Mouse (Mus musculus) stomach, embryonic 14.5 days (tissue): ENCODE measurements around the gene Kdm6b. TPM values are rescaled to one million over a fixed set of nuclear protein-coding genes. Genes with fewer than 3 reads are reported as not detected.

ENCODE experiments used
- ATAC-seq: fragments of 200-750 bp; cut with Nextera tagmentation; 2 replicates; pipeline ENCODE4 v1.8.0; 2017; ENCODE audit warnings: low read depth, moderate TSS enrichment; ENCODE audit not compliant: insufficient number of reproducible peaks, insufficient read depth, low FRiP score
- H3K27ac ChIP-seq: fragments of 300-500 bp; sonication (generic); 2 replicates; pipeline ENCODE4 v1.5.1; 2014; ENCODE audit warnings: mild to moderate bottlenecking, low read length, moderate library complexity, mixed read lengths
- H3K27me3 ChIP-seq: fragments of 300-500 bp; sonication (generic); 2 replicates; pipeline ENCODE4 v1.6.1; 2014; ENCODE audit warnings: low read length, control low read depth, mixed read lengths; ENCODE audit not compliant: control insufficient read depth, insufficient read depth
- H3K36me3 ChIP-seq: fragments of 300-500 bp; sonication (generic); 2 replicates; pipeline ENCODE4 v1.6.1; 2014; ENCODE audit warnings: mild to moderate bottlenecking, control low read depth, low read length, moderate library complexity, mixed read lengths; ENCODE audit not compliant: control insufficient read depth, insufficient read depth
- H3K4me1 ChIP-seq: fragments of 300-500 bp; sonication (generic); 2 replicates; pipeline ENCODE4 v1.6.1; 2014; ENCODE audit warnings: low read length, control low read depth, mixed read lengths; ENCODE audit not compliant: control insufficient read depth, insufficient read depth
- H3K4me2 ChIP-seq: fragments of 300-500 bp; sonication (generic); replicated peaks from 2 replicates; pipeline ENCODE4 v1.6.1; 2014; ENCODE audit warnings: low read depth, low read length, control low read depth
- H3K4me3 ChIP-seq: fragments of 300-500 bp; sonication (generic); 2 replicates; pipeline ENCODE4 v1.5.1; 2014; ENCODE audit warnings: low read depth, low read length, control low read depth
- H3K9ac ChIP-seq: fragments of 300-500 bp; sonication (generic); replicated peaks from 2 replicates; pipeline ENCODE4 v1.6.1; 2014; ENCODE audit warnings: low read depth, mild to moderate bottlenecking, control low read depth, low read length, moderate library complexity, mixed read lengths
- H3K9me3 ChIP-seq: fragments of 300-500 bp; sonication (generic); 2 replicates; pipeline ENCODE4 v1.6.1; 2016; ENCODE audit warnings: low read depth, low read length, control low read depth; ENCODE audit not compliant: control insufficient read depth
- WGBS: fragments of 180-500 bp; shearing (Covaris S2); extraction: QIAGEN DNeasy Blood & Tissue Kit; methylation state at CpG from one replicate; pipeline ENCODE4 v1.1.7; 2014; 5-methylcytosine and 5-hydroxymethylcytosine counted together
- polyA plus RNA-seq: library from polyadenylated mRNA; unstranded; fragments of >200 nt; fragmentation: Nextera tagmentation; extraction: Ambion mirVana; gene quantifications from 2 replicates; pipeline ENCODE4 v1.2.1, GENCODE M21; 2014

Gene Kdm6b
- polyA plus RNA-seq, 1 experiment from 2014 or later: 34.3 TPM

GRCm38 (mm10) chr11:69422842-69423241 is 9.4 kb upstream of the Kdm6b start:
- H3K4me3 ChIP-seq: no peak overlapping the region
- no peaks in the 10 kb centered on the region for H3K27me3 ChIP-seq
- H3K4me1 ChIP-seq: peaks cover 14% of the 10 kb centered on the region; the same call in 1 of the 2 replicates
- H3K4me2 ChIP-seq: no peak overlapping the region
- no peak overlapping the region for H3K27ac ChIP-seq
- H3K36me3 ChIP-seq: no peaks in the 10 kb centered on the region
- WGBS: 92% methylated on average over 10 of the region's 10 CpGs
- no peak overlapping the region for H3K9ac ChIP-seq
- no peak for ATAC-seq
- no peaks in the 10 kb centered on the region for H3K9me3 ChIP-seq

- no peak for ATAC-seq
- Histone ChIP-seq H3K4me2 (no peak overlapping the region), H3K4me1 (peaks cover 22% of the 10 kb centered on the region; the same call in 1 of the 2 replicates), H3K4me3 (no peak overlapping the region), H3K36me3 (no peaks in the 10 kb centered on the region), H3K27ac (no peak overlapping the region), H3K27me3 (no peaks in the 10 kb centered on the region), H3K9ac (no peak overlapping the region), H3K9me3 (no peaks in the 10 kb centered on the region)
- 19% methylated on average over 25 of the region's 25 CpGs for WGBS
Observed at GRCm38 (mm10) chr11:69421131-69421977, 7.9 kb upstream of the Kdm6b start.

- Histone ChIP-seq H3K9me3 (no peaks in the 10 kb centered on the region), H3K4me3 (peak overlapping the region; percentile 82), H3K27ac (no peak overlapping the region), H3K36me3 (no peaks in the 10 kb centered on the region), H3K27me3 (no peaks in the 10 kb centered on the region), H3K4me2 (peak overlapping the region; percentile 99), H3K9ac (no peak overlapping the region), H3K4me1 (peaks cover 22% of the 10 kb centered on the region; the same call in 1 of the 2 replicates)
- 14% methylated on average over 10 of the region's 10 CpGs for WGBS
- no peak for ATAC-seq
Observed at GRCm38 (mm10) chr11:69420554-69421000, 7.1 kb upstream of the Kdm6b start.

GRCm38 (mm10) chr11:69419813-69420553 is 6.5 kb upstream of the Kdm6b start:
- peak overlapping the region; percentile 34 for H3K9ac ChIP-seq
- H3K27me3 ChIP-seq: no peaks in the 10 kb centered on the region
- H3K4me2 ChIP-seq: peak overlapping the region; percentile 99
- under 1% methylated on average over 31 of the region's 31 CpGs for WGBS
- H3K27ac ChIP-seq: peak overlapping the region; percentile 99
- no peaks in the 10 kb centered on the region for H3K36me3 ChIP-seq
- peaks cover 22% of the 10 kb centered on the region; the same call in 1 of the 2 replicates for H3K4me1 ChIP-seq
- H3K4me3 ChIP-seq: peak overlapping the region; percentile 82
- ATAC-seq: no peak
- no peaks in the 10 kb centered on the region for H3K9me3 ChIP-seq

GRCm38 (mm10) chr11:69419443-69419812 is 6.0 kb upstream of the Kdm6b start:
- H3K4me1 ChIP-seq: peaks cover 24% of the 10 kb centered on the region
- no peak for ATAC-seq
- H3K9me3 ChIP-seq: no peaks in the 10 kb centered on the region

GRCm38 (mm10) chr11:69418481-69419442 is 5.3 kb upstream of the Kdm6b start:
- Histone ChIP-seq H3K9me3 (no peaks in the 10 kb centered on the region), H3K9ac (peak overlapping the region; percentile 67), H3K4me3 (peak overlapping the region; percentile 82), H3K4me2 (peak overlapping the region; percentile 99), H3K27ac (peak overlapping the region; percentile 99), H3K36me3 (no peaks in the 10 kb centered on the region; the same call in 1 of the 2 replicates), H3K4me1 (peaks cover 31% of the 10 kb centered on the region), H3K27me3 (no peaks in the 10 kb centered on the region)
- peak; percentile 90 for ATAC-seq
- WGBS: under 1% methylated on average over 45 of the region's 45 CpGs

More at GRCm38 (mm10) chr11:69419443-69419812, 6.0 kb upstream of the Kdm6b start:
- Histone ChIP-seq H3K4me2 (peak overlapping the region; percentile 99), H3K27me3 (no peaks in the 10 kb centered on the region), H3K9ac (peak overlapping the region; percentile 34), H3K36me3 (no peaks in the 10 kb centered on the region), H3K27ac (peak overlapping the region; percentile 99), H3K4me3 (peak overlapping the region; percentile 82)
- under 1% methylated on average over 19 of the region's 19 CpGs for WGBS

- Histone ChIP-seq H3K4me3 (peak overlapping the region; percentile 82), H3K9ac (peak overlapping the region; percentile 67), H3K27me3 (no peaks in the 10 kb centered on the region), H3K4me2 (peak overlapping the region; percentile 99), H3K9me3 (no peaks in the 10 kb centered on the region), H3K27ac (peak overlapping the region; percentile 99), H3K4me1 (peaks cover 41% of the 10 kb centered on the region), H3K36me3 (peaks cover 9% of the 10 kb centered on the region; the same call in 1 of the 2 replicates)
- under 1% methylated on average over 39 of the region's 39 CpGs for WGBS
- ATAC-seq: peak; percentile 33
Observed at GRCm38 (mm10) chr11:69417449-69418384, 4.2 kb upstream of the Kdm6b start.
